Mouse (Mus musculus) urinary bladder, postnatal 4 days (tissue): ENCODE measurements around the gene Spata6.

ENCODE experiments used
- DNase-seq, 2 experiments: peaks; one replicate each; pipeline ENCODE4 v3.0.0; 2021 to 2022; ENCODE audit warnings: low spot score in 2 of 2

Gene Spata6

DNA sequence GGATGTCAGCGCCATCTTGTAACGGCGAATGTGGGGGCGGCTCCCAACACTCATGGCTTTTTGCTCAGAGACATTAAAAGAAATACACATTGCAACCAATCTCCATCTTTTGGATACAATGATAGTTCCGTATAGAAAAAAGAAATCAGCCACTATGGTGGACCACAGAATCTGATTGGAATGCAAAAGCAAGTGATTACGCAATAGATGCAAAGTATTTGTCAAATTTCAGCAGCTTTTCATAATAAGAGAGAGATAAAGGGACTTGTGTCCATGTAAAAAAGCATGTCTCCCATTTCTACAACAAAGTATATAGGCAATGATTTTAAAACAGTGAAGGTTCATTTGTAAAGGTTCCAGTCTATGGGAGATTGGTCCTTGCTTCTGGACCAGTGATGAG is 119.1 kb downstream of the Spata6 start:
- DNase-seq = no peak

DNA sequence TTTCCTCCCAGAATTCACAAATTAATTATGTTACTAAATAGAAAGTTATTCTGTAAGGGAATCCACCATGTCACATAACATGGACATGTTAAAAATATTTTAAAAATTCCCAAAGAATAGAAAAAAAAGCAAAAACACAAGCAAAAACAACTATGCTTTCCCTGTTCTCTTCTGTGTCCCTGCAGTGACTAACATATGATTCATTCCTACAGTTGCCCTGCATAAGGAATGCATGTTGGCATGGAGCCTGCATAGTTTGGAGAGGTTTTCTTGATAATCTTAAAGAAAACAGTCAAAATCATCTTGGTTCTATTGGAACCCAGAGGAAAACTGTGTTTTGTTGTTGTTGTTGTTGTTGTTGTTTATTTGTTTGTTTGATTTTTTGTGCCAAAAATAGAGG is 132.8 kb downstream of the Spata6 start:
- no peak for DNase-seq

- no peak for DNase-seq
These were observed 146.9 kb downstream of the Spata6 start for GRCm38 (mm10) chr4:111866701-111867100.

DNA sequence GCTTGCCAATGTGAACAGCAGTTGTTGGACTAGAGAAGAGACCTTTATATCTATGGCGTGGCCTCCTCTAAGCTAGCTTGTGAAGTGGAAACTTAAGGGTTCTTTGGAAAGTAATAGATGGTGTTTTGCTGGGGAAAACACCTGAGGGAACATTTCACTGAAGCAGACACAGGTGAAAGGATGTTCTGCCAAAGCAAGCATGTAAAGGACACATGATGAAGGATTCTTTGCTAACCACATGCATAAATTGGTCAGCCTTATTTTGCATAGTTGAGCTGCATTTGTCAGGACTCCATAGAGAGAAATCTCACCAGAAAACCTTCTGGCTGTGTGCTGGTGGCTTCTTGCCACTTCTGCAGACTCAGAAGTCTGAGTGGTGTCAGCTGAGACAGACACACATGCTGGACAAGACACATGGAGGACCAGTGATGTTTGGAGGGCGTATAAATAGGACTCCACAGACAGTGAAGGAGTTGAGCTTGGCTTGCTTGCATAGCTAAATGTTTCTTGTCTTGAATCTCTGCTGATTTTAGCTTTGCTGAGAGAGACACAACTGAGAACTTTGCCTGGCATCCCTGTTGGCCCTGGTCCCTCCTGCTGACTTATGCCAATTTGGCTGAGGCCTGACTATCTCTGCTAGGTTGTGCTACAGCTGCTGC is 148.1 kb downstream of the Spata6 start:
- no peak for DNase-seq
